Mouse (Mus musculus) kidney, embryonic 16.5 days (tissue): Measurements from ENCODE around the gene Dscam. TPM values are rescaled to one million over a fixed set of nuclear protein-coding genes. Genes with fewer than 3 reads are reported as not detected.

Experiments
- ATAC-seq: fragments of 200-750 bp; cut with Nextera tagmentation; 2 replicates; pipeline ENCODE4 v1.8.0; 2017; ENCODE audit warnings: moderate TSS enrichment; ENCODE audit not compliant: low FRiP score, low TSS enrichment
- H3K27ac ChIP-seq: fragments of 300-500 bp; sonication (generic); 2 replicates; pipeline ENCODE4 v1.5.1; 2014; ENCODE audit warnings: low read length
- H3K27me3 ChIP-seq: fragments of 300-500 bp; sonication (generic); 2 replicates; pipeline ENCODE4 v1.6.1; 2014; ENCODE audit warnings: low read length, control low read depth, mixed read lengths; ENCODE audit not compliant: insufficient read depth
- H3K36me3 ChIP-seq: fragments of 300-500 bp; sonication (generic); 2 replicates; pipeline ENCODE4 v1.6.1; 2014; ENCODE audit warnings: low read length, control low read depth, mixed read lengths; ENCODE audit not compliant: insufficient read depth
- H3K4me1 ChIP-seq: fragments of 300-500 bp; sonication (generic); 2 replicates; pipeline ENCODE4 v1.6.1; 2014; ENCODE audit warnings: low read length, control low read depth, mixed read lengths; ENCODE audit not compliant: insufficient read depth
- H3K4me2 ChIP-seq: fragments of 300-500 bp; sonication (generic); replicated peaks from 2 replicates; pipeline ENCODE4 v1.6.1; 2014; ENCODE audit warnings: low read depth, low read length
- H3K4me3 ChIP-seq: fragments of 300-500 bp; sonication (generic); 2 replicates; pipeline ENCODE4 v1.5.1; 2014; ENCODE audit warnings: mild to moderate bottlenecking, low read length
- H3K9ac ChIP-seq: fragments of 300-500 bp; sonication (generic); replicated peaks from 2 replicates; pipeline ENCODE4 v1.6.1; 2014; ENCODE audit warnings: low read length
- H3K9me3 ChIP-seq: fragments of 300-500 bp; sonication (generic); 2 replicates; pipeline ENCODE4 v1.6.1; 2016; ENCODE audit warnings: low read length, control low read depth
- WGBS: fragments of 180-500 bp; shearing (Covaris S2); extraction: QIAGEN DNeasy Blood & Tissue Kit; methylation state at CpG from one replicate; pipeline ENCODE4 v1.1.7; 2014; 5-methylcytosine and 5-hydroxymethylcytosine counted together
- polyA plus RNA-seq: library from polyadenylated mRNA; unstranded; fragments of >200 nt; fragmentation: Nextera tagmentation; extraction: Ambion mirVana; gene quantifications from 2 replicates; pipeline ENCODE4 v1.2.1, GENCODE M21; 2015

Gene Dscam
- polyA plus RNA-seq, 1 experiment from 2014 or later: 0.04 TPM

DNA sequence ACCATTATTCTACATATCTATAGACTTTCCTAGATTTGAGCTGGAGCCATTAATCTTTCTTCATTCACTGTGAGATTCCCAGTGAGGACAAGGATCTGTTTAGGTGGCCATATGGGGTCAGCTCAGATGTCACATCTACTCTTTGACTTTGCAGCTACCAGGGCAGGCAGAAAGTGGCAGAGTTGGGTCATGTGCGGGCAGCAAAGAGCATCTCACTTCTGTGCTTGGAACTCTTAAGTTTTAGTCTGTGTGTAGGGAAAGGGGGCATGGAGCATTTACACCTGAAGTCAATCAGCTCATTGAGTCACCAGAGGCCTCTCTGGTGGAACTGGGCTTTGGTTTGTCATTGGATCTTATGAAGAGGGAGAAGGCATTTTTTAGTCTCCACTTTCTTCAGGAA is 612.2 kb downstream of the Dscam start:
- Histone ChIP-seq H3K9ac (no peak overlapping the region), H3K9me3 (no peaks in the 10 kb centered on the region), H3K4me2 (no peak overlapping the region), H3K36me3 (no peaks in the 10 kb centered on the region), H3K4me3 (no peak overlapping the region), H3K4me1 (peaks cover 5% of the 10 kb centered on the region; the same call in 1 of the 2 replicates), H3K27ac (no peak overlapping the region), H3K27me3 (no peaks in the 10 kb centered on the region)
- no peak for ATAC-seq
- WGBS: 77% methylated on average over 1 of the region's 1 CpGs

DNA sequence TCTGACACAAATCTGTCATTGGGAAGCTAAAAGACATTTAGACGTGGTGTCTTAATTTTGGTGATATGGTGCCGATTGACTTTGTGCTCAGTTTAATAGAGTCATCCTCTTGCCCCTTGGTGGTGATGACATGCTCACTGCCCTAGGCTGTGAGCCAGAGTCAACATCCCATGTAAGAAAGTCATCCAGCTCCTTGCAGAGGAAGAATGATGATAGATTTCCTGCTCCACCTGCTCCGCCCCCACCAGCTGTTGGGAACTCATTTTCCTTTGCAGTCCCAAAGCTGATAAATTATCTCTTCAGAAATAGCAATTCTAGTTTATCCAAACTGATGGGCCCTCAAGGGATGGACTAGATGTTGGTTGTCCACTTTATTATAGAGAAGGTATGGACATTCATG is 613.9 kb downstream of the Dscam start:
- Histone ChIP-seq H3K9ac (no peak overlapping the region), H3K4me1 (peaks cover 5% of the 10 kb centered on the region; the same call in 1 of the 2 replicates), H3K27me3 (no peaks in the 10 kb centered on the region), H3K36me3 (no peaks in the 10 kb centered on the region), H3K4me3 (no peak overlapping the region), H3K4me2 (no peak overlapping the region), H3K9me3 (no peaks in the 10 kb centered on the region), H3K27ac (no peak overlapping the region)
- ATAC-seq: no peak
- WGBS: 56% methylated on average over 3 of the region's 3 CpGs

DNA sequence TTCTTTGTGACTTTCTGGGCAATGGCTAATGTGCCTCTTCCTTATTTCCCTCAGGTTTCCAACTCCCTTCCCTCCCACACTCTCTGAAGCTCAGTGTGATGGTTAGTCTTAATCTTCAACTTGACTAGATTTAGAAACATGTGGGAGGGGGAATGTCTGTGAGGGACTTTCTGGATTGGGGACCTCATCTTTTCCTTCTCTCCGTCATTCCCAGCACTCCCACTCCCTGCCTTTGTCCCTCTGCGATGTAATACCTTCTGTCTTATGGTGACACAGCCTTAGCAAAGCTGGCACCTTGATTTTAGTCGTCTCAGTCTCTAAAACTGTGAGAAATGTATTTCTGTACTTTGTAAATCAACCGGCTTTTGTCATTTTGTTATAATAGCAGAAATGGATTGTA is 615.1 kb downstream of the Dscam start:
- no peaks in the 10 kb centered on the region for H3K36me3 ChIP-seq
- no peak for ATAC-seq
- no peaks in the 10 kb centered on the region for H3K27me3 ChIP-seq
- no peak overlapping the region for H3K27ac ChIP-seq
- no peak overlapping the region for H3K4me2 ChIP-seq
- no peaks in the 10 kb centered on the region for H3K9me3 ChIP-seq
- H3K4me1 ChIP-seq: peaks cover 5% of the 10 kb centered on the region; the same call in 1 of the 2 replicates
- 72% methylated on average over 4 of the region's 4 CpGs for WGBS
- no peak overlapping the region for H3K9ac ChIP-seq
- H3K4me3 ChIP-seq: no peak overlapping the region

DNA sequence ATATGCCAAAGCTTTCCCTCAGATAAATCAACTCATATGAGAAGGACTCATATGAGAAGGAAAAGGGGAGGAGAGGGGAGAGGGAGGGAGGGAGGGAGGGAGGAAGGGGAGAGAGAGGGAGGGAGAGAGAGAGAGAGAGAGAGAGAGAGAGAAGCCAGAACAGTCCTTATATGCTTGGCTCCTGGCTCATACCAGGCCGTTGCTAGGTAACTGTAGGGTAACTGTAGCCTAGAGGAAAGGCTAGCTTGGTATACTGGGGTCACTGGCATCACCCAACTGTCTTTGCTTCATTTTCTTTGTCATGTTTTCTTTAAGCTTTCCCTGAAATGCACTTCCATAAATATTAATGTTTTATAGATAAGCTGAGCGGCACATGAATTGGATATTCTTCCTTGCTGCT is 617.9 kb downstream of the Dscam start:
- 72% methylated on average over 2 of the region's 2 CpGs for WGBS
- Histone ChIP-seq H3K4me3 (no peak overlapping the region), H3K4me2 (no peak overlapping the region), H3K4me1 (peaks cover 5% of the 10 kb centered on the region; the same call in 1 of the 2 replicates), H3K9ac (no peak overlapping the region), H3K36me3 (no peaks in the 10 kb centered on the region), H3K27ac (no peak overlapping the region), H3K9me3 (no peaks in the 10 kb centered on the region), H3K27me3 (no peaks in the 10 kb centered on the region)
- ATAC-seq: no peak

DNA sequence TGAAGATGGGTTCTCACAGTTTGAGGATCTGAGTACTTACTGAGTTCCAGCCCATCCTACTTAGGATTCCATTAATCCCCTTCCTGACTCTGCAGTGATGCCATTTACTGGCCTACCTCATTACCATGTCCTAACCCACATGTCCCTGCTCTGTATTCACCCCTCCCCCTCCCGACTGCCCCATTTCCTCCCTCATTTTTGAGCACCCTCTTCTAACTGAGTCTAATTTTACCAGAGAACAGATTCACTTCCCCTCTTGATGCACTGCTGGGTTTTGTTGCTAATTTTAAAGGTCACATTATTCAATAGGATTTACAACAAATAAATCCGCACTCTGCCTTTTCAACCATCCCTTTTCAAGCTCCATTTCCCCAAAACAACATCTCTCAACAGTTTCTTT is 629.5 kb downstream of the Dscam start:
- Histone ChIP-seq H3K9me3 (no peaks in the 10 kb centered on the region), H3K27ac (no peak overlapping the region), H3K36me3 (no peaks in the 10 kb centered on the region), H3K4me3 (no peak overlapping the region), H3K4me2 (no peak overlapping the region), H3K9ac (no peak overlapping the region), H3K4me1 (0 out of 2 replicates have a peak, but pooled peaks cover 3% of the 10 kb centered on the region), H3K27me3 (no peaks in the 10 kb centered on the region)
- WGBS: 47% methylated on average over 2 of the region's 2 CpGs
- ATAC-seq: no peak

Other genes with a start within 250 kb of the Dscam start
- 10.0 and 11.2 TPM in 2 replicates for gene Bace2, start 186.0 kb upstream of the Dscam start, polyA plus RNA-seq